Mouse (Mus musculus): ENCODE measurements around the gene Trip10.

GRCm38 (mm10) chr17:57228873-57229272, 20.4 kb upstream of the Trip10 start:
- TF ChIP-seq CTCF (IDR thresholded peaks at IDR 0.05; ENCODE audit: low read depth) = no peak
- no peak for TF ChIP-seq EP300 (IDR thresholded peaks at IDR 0.05; ENCODE audit: low read depth)
